Mouse (Mus musculus): ENCODE measurements around the gene Mogs. TPM values are rescaled to one million over a fixed set of nuclear protein-coding genes. Genes with fewer than 3 reads are reported as not detected.
A peak's percentile ranks its signal among the peaks of the same experiment; 100 is the strongest.

Gene Mogs
- polyA plus RNA-seq, 1 experiment from 2014 or later: 22.1 TPM

DNA sequence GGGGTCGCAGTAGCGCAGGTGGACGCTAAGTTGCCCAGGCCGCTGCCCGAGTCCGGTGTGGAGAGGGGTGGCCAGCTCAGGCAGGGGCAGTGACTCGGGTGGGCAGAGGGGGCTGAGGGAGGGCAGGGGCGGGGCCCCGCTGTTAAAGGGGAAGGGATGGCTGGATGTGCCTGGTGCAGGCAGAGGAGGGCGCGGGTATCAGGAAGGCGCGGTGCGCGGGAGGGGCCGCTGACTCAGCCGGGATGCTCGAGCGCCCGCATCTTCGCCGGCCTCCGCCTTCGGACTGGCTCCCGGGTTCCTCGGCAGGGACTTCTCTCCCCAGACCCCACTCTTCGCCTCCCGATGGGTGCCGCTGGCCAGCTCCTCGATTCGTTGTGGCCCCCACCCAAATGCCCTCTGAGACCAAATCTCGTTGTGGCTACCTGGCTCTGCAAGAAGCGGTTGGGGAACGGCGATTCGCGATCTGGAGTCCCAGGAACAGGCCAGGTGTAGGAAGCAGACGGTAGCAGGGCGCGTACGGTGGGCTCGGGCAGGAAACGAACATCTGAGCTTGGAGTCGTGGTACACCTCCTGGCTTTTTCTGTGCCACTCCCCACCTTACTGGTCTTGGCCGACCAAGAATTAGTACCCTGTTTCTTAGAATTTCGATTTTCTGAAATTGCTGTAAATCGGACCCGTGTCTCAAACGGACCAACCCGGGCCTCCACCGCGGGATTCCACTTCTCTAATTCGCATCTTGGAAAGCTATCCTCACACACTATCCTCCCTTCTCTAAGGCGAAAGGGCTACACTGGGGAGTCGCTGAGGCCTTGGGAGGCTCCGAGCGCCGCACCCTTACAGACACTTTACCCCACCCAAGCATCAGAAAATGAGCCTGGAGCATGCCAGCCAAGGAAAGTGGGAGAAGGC is 44.7 kb upstream of the Mogs start:
- Histone ChIP-seq H3K9me3 (replicated peaks; ENCODE audit: control insufficient read depth, low read length) (no peaks in the 10 kb centered on the region), H3K9ac (replicated peaks; ENCODE audit: low read length) (peak overlapping the region; percentile 30; the same call in 1 of the 2 replicates), H3K4me3 (ENCODE audit: low read depth, low read length) (peak overlapping the region; percentile 30), H3K27ac (replicated peaks; ENCODE audit: low read depth, low read length) (0 out of 2 replicates have a peak overlapping the region, but pooled peaks have one; percentile 28), H3K27me3 (ENCODE audit: control insufficient read depth, insufficient read depth, low read length) (peaks cover 80% of the 10 kb centered on the region), H3K4me2 (ENCODE audit: low read depth, low read length) (peak overlapping the region; percentile 46), H3K36me3 (replicated peaks; ENCODE audit: control insufficient read depth, insufficient read depth, low read depth, low read length) (no peaks in the 10 kb centered on the region), H3K4me1 (ENCODE audit: control insufficient read depth, insufficient read depth, low read length) (peaks cover 6% of the 10 kb centered on the region)
- under 1% methylated on average over 51 of the region's 58 CpGs for WGBS
- peak; percentile 11; the same call in 1 of the 2 replicates for ATAC-seq (replicated peaks; ENCODE audit: insufficient number of reproducible peaks, low FRiP score, low TSS enrichment, low read depth)
- no peak for DNase-seq (ENCODE audit: low spot score)

DNA sequence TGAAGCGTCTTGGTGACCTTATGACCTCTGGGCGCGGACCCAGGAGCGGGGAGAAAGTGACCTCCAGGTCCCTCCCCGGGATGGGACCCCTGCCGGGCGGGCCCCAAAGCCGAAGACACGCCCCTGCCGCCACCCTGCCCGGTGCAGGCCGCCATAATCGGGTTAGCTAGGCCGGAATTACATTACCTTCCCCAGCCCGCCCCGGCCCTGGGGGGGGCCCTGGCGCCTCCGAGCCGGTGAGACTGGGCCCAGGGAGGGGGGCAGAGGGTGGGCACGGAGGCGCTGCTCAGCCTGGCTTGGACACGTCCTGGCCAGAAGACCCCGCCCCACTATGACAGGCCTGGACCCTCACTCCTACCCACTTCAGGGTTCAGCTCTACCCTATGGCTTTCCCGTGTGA is 44.1 kb upstream of the Mogs start:
- Histone ChIP-seq H3K9me3 (replicated peaks; ENCODE audit: control insufficient read depth, low read length) (no peaks in the 10 kb centered on the region), H3K4me2 (ENCODE audit: low read depth, low read length) (peak overlapping the region; percentile 33), H3K36me3 (replicated peaks; ENCODE audit: control insufficient read depth, insufficient read depth, low read depth, low read length) (no peaks in the 10 kb centered on the region), H3K9ac (replicated peaks; ENCODE audit: low read length) (peak overlapping the region; percentile 13; the same call in 1 of the 2 replicates), H3K27ac (replicated peaks; ENCODE audit: low read depth, low read length) (no peak overlapping the region), H3K4me1 (ENCODE audit: control insufficient read depth, insufficient read depth, low read length) (peaks cover 6% of the 10 kb centered on the region), H3K4me3 (ENCODE audit: low read depth, low read length) (peak overlapping the region; percentile 30), H3K27me3 (ENCODE audit: control insufficient read depth, insufficient read depth, low read length) (peaks cover 73% of the 10 kb centered on the region)
- DNase-seq (ENCODE audit: low spot score) (no peak), ATAC-seq (replicated peaks; ENCODE audit: insufficient number of reproducible peaks, low FRiP score, low TSS enrichment, low read depth) (peak; percentile 52)
- WGBS: under 1% methylated on average over 21 of the region's 24 CpGs

DNA sequence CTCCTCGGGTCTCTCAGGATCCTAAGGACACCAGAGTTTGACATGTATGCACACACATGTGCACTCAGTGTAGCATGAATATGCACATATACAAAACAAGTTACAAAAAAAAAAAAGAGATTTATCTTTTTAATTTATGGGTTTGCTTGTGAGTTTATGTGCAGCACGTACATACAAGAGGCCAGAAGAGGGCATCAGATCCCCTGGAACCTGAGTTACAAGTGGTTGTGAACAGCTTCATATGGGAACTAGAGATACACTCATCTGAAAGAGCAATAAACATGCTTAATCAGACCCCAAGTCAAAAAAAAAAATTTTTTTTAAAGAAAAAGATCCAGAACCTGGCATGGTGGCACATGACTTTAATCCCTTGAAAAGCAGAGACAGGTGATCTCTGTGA is 40.3 kb upstream of the Mogs start:
- H3K4me2 ChIP-seq (ENCODE audit: low read depth, low read length): no peak overlapping the region
- no peaks in the 10 kb centered on the region for H3K9me3 ChIP-seq (replicated peaks; ENCODE audit: control insufficient read depth, low read length)
- ATAC-seq (replicated peaks; ENCODE audit: insufficient number of reproducible peaks, low FRiP score, low TSS enrichment, low read depth) (no peak), DNase-seq (ENCODE audit: low spot score) (no peak)
- peaks cover 4% of the 10 kb centered on the region for H3K4me1 ChIP-seq (ENCODE audit: control insufficient read depth, insufficient read depth, low read length)
- WGBS: 19% methylated on average over 2 of the region's 2 CpGs
- no peak overlapping the region for H3K4me3 ChIP-seq (ENCODE audit: low read depth, low read length)
- peaks cover 38% of the 10 kb centered on the region for H3K27me3 ChIP-seq (ENCODE audit: control insufficient read depth, insufficient read depth, low read length)
- H3K27ac ChIP-seq (replicated peaks; ENCODE audit: low read depth, low read length): no peak overlapping the region
- H3K9ac ChIP-seq (replicated peaks; ENCODE audit: low read length): no peak overlapping the region
- no peaks in the 10 kb centered on the region for H3K36me3 ChIP-seq (replicated peaks; ENCODE audit: control insufficient read depth, insufficient read depth, low read depth, low read length)

DNA sequence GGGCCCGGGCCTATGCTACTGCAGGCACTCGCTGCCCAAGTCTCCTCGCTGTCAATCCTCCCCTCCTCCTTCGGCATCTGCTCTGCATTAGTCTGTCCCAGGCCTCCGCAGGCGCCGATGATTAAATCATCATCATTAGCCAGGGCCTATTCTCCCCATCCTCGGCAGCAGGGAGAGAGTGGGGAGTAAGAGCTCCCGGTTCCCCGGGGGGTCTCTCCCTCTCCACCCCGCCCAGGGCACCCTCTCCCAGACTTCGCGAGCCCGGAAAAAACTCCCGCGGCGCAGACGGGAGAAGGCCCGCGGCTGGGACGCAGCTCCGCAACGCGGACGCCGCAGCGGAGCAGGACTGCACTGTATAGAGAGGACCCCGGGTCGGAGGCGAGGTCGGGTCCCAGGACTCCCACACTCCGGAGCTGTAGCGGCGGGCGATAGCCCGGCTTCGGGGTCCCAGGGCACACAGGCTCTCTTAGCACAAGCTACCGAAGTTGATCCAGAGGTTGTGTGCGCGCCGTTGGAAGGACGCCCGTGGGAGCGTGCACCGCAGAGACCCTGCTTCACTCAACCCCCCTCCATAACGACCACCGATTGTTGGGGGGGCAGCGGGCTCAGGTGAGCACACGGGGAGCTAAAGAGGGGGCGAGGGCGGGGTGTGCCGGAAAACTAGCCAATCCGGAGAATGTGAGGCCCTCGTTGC is 37.5 kb upstream of the Mogs start, which contains the start of gene Pcgf1:
Gene Pcgf1 (plus strand): TSS at position 240 of the 694 bp plus-strand sequence.
- Histone ChIP-seq H3K36me3 (replicated peaks; ENCODE audit: control insufficient read depth, insufficient read depth, low read depth, low read length) (no peaks in the 10 kb centered on the region), H3K9ac (replicated peaks; ENCODE audit: low read length) (peak within 1 kb of the TSS; percentile 63), H3K27ac (replicated peaks; ENCODE audit: low read depth, low read length) (peak within 1 kb of the TSS; percentile 71), H3K4me1 (ENCODE audit: control insufficient read depth, insufficient read depth, low read length) (no peaks in the 10 kb centered on the region), H3K4me3 (ENCODE audit: low read depth, low read length) (peak within 1 kb of the TSS; percentile 45), H3K27me3 (ENCODE audit: control insufficient read depth, insufficient read depth, low read length) (peaks cover 14% of the 10 kb centered on the region), H3K9me3 (replicated peaks; ENCODE audit: control insufficient read depth, low read length) (no peaks in the 10 kb centered on the region), H3K4me2 (ENCODE audit: low read depth, low read length) (peak within 1 kb of the TSS; percentile 75)
- WGBS: under 1% methylated on average over 54 of the region's 54 CpGs
- DNase-seq (ENCODE audit: low spot score) (peak; percentile 100), ATAC-seq (replicated peaks; ENCODE audit: insufficient number of reproducible peaks, low FRiP score, low TSS enrichment, low read depth) (peak; percentile 84)

DNA sequence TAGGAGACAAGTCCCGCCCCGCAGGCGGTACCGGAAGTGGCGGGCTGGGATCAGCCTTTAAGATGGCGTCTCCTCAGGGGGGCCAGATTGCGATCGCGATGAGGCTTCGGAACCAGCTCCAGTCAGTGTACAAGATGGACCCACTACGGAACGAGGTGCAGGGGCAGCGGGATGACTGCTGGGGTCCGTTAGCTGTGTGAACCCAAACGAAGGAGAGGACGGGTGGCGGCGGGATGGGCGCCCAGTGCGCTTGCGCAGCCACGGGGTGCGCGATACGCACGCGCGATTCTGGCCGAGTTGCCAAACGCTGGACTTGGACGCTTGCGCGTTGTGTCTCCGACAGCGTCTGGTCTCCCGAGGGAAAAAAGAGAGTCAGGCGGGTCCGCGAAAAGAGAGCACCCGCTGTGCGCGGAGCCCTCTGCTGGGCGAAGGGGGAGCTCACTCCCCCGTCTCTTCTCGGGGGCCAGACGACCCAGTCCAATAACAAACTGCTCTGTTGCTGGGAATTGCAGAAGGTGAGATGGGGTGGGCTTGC is 36.9 kb upstream of the Mogs start:
- WGBS: 0% methylated on average over 38 of the region's 46 CpGs
- Histone ChIP-seq H3K4me2 (ENCODE audit: low read depth, low read length) (peak overlapping the region; percentile 65), H3K36me3 (replicated peaks; ENCODE audit: control insufficient read depth, insufficient read depth, low read depth, low read length) (no peaks in the 10 kb centered on the region), H3K9me3 (replicated peaks; ENCODE audit: control insufficient read depth, low read length) (no peaks in the 10 kb centered on the region), H3K27me3 (ENCODE audit: control insufficient read depth, insufficient read depth, low read length) (peaks cover 18% of the 10 kb centered on the region), H3K27ac (replicated peaks; ENCODE audit: low read depth, low read length) (peak overlapping the region; percentile 71), H3K4me3 (ENCODE audit: low read depth, low read length) (peak overlapping the region; percentile 45), H3K9ac (replicated peaks; ENCODE audit: low read length) (peak overlapping the region; percentile 63), H3K4me1 (ENCODE audit: control insufficient read depth, insufficient read depth, low read length) (no peaks in the 10 kb centered on the region)
- ATAC-seq (replicated peaks; ENCODE audit: insufficient number of reproducible peaks, low FRiP score, low TSS enrichment, low read depth) (peak; percentile 82), DNase-seq (ENCODE audit: low spot score) (peak; percentile 93)

DNA sequence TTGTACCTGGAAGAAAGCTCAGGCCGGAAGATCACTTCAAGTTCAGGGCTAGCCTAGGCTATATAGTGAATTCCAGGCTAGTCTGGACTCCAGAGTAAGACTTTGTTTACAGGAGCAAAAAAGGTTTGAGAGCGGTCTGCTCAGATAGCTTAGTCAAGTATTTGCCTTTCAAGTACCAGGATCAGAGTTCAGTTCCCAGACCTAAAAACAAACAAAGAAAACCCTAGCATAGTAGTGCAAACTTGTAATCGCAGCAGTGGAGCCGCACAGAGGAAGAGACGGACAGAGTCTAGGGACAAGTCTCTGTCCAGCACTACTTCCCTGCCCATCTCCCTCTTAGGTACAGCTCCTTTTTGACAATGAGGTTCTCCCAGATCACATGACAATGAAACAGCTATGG is 35.1 kb upstream of the Mogs start:
- no peak for ATAC-seq (replicated peaks; ENCODE audit: insufficient number of reproducible peaks, low FRiP score, low TSS enrichment, low read depth)
- no peak overlapping the region for H3K4me3 ChIP-seq (ENCODE audit: low read depth, low read length)
- 94% methylated on average over 5 of the region's 5 CpGs for WGBS
- no peaks in the 10 kb centered on the region for H3K36me3 ChIP-seq (replicated peaks; ENCODE audit: control insufficient read depth, insufficient read depth, low read depth, low read length)
- no peak for DNase-seq (ENCODE audit: low spot score)
- no peaks in the 10 kb centered on the region for H3K9me3 ChIP-seq (replicated peaks; ENCODE audit: control insufficient read depth, low read length)
- no peak overlapping the region for H3K4me2 ChIP-seq (ENCODE audit: low read depth, low read length)
- H3K27ac ChIP-seq (replicated peaks; ENCODE audit: low read depth, low read length): no peak overlapping the region
- H3K4me1 ChIP-seq (ENCODE audit: control insufficient read depth, insufficient read depth, low read length): peaks cover 8% of the 10 kb centered on the region
- H3K9ac ChIP-seq (replicated peaks; ENCODE audit: low read length): no peak overlapping the region
- H3K27me3 ChIP-seq (ENCODE audit: control insufficient read depth, insufficient read depth, low read length): peaks cover 26% of the 10 kb centered on the region

DNA sequence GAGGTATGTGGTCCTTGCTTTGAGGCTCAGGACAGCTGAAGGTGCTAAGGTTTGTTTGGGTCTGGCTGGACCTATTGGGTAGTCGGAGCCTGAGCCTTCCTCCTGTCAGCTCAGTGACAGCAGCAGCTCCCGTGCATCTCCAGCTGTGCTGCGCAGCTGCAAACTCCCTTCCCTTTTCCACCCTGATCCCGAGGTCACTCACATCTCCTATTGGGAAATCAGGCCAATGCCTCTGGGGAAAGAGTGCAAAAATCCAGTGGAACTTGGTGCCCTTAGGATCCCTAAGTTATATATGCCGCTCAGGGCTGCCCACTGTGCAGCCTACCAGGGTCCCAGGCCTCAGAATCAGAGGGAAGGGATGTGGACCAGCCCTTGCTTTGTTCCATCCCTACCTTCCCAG is 31.8 kb upstream of the Mogs start:
- H3K4me1 ChIP-seq (ENCODE audit: control insufficient read depth, insufficient read depth, low read length): peaks cover 8% of the 10 kb centered on the region
- no peaks in the 10 kb centered on the region for H3K9me3 ChIP-seq (replicated peaks; ENCODE audit: control insufficient read depth, low read length)
- ATAC-seq (replicated peaks; ENCODE audit: insufficient number of reproducible peaks, low FRiP score, low TSS enrichment, low read depth): no peak
- H3K27me3 ChIP-seq (ENCODE audit: control insufficient read depth, insufficient read depth, low read length): peaks cover 57% of the 10 kb centered on the region
- no peak for DNase-seq (ENCODE audit: low spot score)
- no peaks in the 10 kb centered on the region for H3K36me3 ChIP-seq (replicated peaks; ENCODE audit: control insufficient read depth, insufficient read depth, low read depth, low read length)
- peak overlapping the region; percentile 13 for H3K9ac ChIP-seq (replicated peaks; ENCODE audit: low read length)
- H3K27ac ChIP-seq (replicated peaks; ENCODE audit: low read depth, low read length): peak overlapping the region; percentile 35; the same call in 1 of the 2 replicates
- no peak overlapping the region; the same call in 1 of the 2 replicates for H3K4me2 ChIP-seq (ENCODE audit: low read depth, low read length)
- H3K4me3 ChIP-seq (ENCODE audit: low read depth, low read length): no peak overlapping the region
- WGBS: 6% methylated on average over 5 of the region's 5 CpGs

All from embryonic facial prominence, embryonic 11.5 days (tissue).